Mouse (Mus musculus) G1E (cell line): ENCODE measurements at regions not wholly inside any gene's neighbourhood (a gene's known extent, or its start where the extent isn't known, plus 50 kb on each side); places are given as distances from the start of the nearest gene placed in this dataset.

Experiments used
- CTCF ChIP-seq: IDR thresholded peaks from 2 replicates; pipeline ENCODE4 v1.5.1; 2012; ENCODE audit warnings: low read depth, low read length, inconsistent platforms, mixed read lengths
- TAL1 ChIP-seq: conservative IDR thresholded peaks from 2 replicates; pipeline ENCODE4 v1.6.1; 2012; ENCODE audit warnings: low read depth, low read length, inconsistent platforms, mixed read lengths

DNA sequence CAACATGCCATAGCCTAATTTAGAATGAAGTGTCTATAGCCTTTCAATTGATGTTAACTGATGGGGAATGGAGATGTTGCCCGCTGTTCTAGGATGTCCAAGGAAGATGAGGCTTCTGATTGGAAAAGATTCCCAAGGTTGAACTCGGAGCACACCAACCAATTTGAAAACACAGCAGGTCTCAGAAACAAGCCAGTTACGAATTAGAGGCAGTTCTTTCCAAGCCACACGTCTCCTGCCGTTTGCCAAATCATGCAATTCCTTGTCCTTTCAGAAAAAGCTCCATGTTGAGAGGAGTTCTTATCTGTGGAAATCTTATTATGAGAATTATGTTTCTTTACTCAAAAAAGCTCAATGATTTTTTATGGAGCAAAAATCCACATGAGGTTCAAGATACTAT lies 71.5 kb upstream of the Npy2r start:
- TF ChIP-seq CTCF (no peak), TAL1 (no peak)
